Mouse (Mus musculus) thymus, postnatal 0 days (tissue): ENCODE data around the gene Ufsp1. TPM values are rescaled to one million over a fixed set of nuclear protein-coding genes. Genes with fewer than 3 reads are reported as not detected.

ENCODE experiments used
- DNase-seq: peaks from one replicate; pipeline ENCODE4 v3.0.0-alpha.2; 2015; ENCODE audit warnings: low spot score
- microRNA-seq: library from miRNA; unstranded; fragments of <30 nt; microRNA quantifications from one replicate; pipeline ENCODE4, GENCODE M21; 2016; ENCODE audit warnings: borderline number of aligned reads
- polyA plus RNA-seq: library from polyadenylated mRNA; unstranded; fragments of >200 nt; fragmentation: Nextera tagmentation; extraction: Ambion mirVana; gene quantifications from 2 replicates; pipeline ENCODE4 v1.2.1, GENCODE M21; 2015

Gene Ufsp1
- polyA plus RNA-seq, 1 experiment from 2014 or later, result 21.0 TPM

DNA sequence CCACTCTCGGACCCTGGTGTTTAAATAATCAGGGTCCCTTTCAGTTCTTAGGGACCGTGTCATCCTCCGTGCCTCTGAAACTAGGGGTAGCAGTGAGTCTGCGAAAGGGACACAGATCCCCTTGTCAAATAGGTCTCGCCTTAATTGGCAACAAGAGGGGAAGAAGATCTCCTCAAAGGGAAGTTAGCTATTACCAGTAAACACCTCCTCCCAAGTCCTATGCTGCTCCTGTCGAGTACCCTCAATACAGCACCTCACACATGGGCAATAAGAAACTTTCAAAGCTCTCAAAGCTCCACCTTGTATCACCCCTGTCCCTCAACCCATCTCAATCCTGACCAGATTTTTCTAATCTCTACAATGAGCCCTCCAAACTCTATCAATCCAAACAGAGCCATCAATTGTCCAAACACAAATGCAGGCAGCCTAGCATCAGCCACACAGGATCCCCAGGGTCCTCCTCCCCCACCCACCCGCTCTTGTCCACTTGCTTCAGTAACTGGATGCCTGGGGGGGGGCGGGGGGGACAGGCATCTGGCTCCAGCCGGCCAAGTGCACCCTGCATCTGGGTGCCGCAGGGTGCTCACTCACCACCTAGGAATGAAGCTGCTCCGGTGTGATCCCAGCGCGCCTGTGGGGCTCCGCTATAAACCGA, 38.6 kb downstream of the Ufsp1 start:
- DNase-seq, result no peak

DNA sequence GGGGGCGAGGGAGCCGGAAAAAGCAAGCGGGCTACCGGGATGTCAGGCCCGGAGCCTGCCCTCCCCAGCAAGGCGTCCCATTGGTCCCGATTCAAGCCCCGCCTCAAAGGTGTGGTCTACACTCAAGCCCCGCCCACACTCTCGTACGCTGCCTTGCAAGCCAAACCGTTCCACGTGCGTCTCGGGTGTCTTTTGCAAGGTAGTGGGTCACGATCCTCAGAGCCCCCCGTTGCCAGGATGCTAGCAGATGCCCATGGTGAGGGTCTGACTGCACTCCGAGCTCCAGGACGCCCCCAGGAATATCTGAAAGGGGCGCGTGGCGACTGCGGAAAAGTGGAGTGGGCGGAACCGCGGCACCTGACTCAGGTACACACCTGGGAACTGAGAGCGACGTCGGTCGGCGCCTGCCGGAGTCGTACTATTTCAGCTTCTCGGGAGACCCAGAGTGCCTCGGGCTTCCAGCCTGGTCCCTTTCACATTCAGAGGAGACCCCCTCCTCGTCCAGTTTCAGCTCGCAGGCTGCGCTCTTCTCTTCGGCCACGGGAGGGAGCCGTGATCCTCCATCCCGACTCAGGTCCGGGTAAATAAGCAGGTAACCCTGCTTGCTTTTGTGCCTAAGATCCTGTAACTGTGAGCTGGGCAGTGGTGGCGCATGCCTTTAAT, 39.2 kb downstream of the Ufsp1 start, which contains the start of gene Slc12a9:
Slc12a9 (minus strand) TSS at position 86 of the 663 bp plus-strand sequence.
- peak; percentile 95 for DNase-seq

DNA sequence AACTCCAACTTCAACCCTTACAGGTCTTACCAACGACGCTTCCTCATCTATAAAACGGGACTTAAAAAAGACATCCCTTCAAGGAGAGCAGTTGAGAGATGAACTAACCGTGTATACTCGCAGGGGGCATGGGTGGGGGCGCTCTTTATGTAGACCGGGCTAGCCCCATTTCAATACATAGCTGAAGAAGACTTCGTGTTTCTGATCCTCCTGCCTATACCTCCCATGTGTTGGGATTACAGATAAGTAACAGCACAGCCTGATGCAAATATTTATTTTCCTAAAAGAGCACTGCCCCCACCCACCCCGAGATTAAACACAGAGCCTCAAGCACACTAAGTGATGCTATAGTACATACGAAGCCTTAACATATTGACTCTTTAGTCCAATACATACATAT, 39.9 kb downstream of the Ufsp1 start:
- DNase-seq, result no peak

DNA sequence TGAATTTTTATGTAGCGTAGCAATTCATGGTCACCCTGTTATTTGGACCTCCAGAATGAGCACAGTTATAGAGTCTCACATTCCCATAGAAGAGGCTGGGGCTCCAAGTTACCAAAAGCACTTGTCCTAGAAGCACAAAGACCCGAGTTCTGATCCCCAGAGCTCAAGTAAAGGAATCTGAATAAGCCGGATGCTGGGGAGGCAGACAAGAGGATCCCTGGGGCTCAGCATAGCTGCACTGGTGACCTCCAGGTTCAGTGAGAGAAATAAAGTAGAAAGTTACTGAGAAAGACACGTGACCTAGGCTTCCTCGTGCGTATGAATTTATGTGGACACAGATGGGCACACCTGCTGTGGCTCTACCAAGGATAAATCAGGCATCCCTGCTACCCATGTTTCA, 40.6 kb downstream of the Ufsp1 start:
- no peak for DNase-seq

DNA sequence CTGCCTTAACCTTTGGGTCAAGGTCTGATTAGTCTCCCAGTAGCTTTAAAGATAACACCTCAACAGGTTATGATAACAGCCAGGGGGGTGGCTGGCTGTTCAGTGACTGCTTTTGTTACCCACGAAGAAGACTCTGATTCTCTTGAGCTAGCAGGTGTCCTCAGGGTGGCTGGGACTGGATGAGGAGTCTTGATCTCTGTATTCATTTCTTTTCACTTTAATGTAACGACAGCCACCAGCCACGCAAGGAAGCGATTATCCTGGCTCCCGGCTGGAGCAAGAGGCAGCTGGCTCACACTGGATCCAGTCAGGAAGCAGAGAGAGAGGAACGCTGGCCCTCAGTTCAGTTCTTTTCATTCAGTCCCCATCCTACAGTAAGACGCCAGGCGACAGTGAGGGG, 42.8 kb downstream of the Ufsp1 start:
- DNase-seq, result no peak

DNA sequence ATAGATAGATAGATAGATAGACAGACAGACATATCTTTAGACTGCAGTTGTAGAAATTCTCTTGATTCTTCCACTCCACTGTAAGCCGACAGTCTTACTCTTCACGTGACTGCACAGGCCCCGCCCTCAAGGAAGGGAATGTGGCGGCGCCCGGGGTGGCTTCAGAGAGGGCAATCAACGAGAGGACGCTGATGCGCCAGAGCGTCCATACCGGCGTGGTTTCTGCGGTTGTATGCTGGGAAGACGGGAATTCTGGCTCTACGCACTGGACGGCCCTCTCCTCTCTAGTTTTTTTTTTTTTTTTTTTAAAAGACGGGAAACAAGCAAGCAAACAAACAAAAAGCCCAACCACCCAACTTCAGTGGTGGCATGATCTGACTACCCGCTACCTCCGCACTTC, 43.8 kb downstream of the Ufsp1 start:
- DNase-seq, result peak; percentile 73

DNA sequence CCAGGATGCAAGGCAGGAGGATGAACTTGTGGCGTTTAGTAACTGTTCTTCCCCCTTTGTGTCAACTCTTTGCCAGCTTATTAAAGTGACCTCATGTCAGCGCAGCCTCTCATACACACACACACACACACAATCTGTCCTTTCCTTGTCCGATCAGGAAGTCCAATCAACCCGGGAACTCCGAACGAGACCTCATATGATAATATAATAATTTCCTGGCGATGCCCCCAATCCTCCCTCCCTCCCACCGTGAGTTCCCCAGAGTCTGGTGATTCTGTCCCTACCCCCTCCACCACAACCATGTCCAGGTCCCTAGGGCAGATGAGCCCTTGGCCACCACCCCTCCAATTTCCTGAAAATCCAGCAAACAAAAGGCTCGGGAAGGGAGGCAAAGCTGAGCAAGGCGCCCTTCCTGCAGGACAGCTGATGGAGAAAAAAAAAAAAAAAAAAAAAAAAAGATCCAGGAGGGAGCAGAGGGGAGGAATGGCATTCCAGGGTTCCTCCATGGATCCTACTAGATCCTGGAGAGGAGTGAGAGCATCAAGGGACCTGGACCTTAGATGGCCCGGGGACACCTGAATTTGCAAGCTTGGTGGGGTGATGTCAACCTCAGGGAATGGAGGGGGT, 44.3 kb downstream of the Ufsp1 start:
- no peak for DNase-seq

DNA sequence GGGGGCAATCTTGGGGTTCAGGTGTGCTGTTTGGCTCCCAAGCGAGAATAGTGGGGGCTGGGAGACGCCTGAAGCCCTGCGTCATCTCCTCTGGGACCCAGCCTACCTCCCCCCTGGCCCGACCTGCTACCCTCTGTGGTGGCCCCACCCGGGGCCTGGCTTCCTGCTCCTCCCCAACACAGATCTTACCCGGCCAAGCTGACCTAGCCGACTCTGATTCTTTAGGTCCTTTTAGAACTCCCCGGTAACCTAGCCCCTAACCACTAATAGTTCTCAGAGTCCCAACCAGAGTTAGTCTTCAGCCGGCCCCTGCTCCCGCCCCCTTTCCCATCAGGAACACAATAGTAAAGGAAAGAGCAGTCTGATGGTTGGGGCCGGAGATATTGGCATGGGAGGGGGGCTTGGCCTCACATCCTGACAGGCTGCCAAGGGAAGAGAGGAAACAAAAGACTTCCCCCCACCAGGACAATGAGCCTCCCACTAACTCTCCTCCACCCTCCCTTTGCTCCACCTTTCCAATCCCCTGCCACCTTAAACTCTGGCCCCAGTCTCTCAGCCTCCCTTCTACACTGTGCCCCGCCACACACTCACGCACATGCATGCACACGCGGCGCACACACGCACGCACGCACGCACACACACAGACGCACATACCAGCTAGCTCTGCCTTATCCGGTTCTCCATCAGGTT, 45.0 kb downstream of the Ufsp1 start:
- no peak for DNase-seq

DNA sequence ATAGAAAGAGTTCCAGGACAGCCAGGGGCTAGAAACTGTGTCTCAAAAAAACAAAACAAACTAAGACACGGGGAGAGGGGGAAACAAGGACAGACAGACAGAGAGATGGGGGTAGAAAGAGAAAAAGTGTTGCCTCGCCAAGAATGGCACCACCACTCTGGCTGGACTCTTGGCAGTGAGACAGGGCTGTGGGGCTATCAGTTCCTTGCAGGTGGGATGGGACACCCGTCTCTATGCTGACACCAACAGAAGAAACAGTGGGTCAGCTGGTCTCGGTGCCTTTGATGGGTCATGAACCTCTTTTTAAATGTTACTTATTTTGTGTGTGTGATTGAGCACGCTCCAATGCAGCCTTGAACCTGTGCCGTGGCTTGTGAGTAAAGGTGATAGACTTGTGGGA, 45.8 kb downstream of the Ufsp1 start:
- DNase-seq, result no peak

DNA sequence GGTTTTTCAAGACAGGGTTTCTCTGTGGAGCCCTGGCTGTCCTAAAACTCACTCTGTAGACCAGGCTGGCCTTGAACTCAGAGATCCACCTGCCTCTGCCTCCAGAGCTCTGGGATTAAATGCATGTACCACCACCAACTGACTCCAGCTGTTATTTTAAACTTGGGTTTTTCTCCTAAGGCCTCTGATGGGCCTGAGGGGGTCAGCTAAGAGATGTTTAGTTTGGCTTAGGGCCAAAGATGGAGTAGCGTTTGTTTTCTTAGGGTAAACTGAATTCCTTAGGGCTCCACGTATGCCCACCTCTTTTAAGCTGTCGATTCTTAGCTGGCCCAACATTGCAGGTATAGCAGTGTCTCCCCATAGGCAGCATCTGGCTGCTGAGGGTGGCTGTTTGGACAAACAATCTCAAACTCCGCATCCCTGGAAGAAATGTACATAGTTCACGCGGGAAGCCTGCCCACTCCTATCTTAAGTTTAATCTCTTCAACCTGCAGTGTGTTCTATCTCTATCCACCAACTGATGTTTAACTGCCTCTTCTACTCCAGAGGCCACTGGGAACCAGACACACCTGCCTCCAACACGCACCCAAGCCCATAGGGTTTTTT, 48.1 kb downstream of the Ufsp1 start:
- no peak for DNase-seq

DNA sequence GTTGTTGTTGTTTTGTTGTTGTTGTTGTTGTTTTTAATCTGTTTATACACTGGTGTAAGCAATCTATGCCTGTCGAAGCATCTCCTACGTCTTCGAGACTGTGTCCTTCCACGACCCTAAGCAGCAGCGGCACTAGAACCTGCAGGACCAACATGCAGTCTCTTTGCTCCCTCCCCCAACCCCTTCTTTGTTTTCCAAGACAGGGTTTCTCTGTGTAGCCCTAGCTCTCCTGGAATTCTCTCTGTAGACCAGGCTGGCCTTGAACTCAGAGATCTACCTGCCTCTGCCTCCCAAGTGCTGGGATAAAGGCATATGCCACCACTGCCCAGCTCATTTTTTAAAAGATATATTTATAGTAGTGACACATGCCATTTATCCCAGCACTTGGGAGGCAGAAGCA, 49.0 kb downstream of the Ufsp1 start:
- no peak for DNase-seq

DNA sequence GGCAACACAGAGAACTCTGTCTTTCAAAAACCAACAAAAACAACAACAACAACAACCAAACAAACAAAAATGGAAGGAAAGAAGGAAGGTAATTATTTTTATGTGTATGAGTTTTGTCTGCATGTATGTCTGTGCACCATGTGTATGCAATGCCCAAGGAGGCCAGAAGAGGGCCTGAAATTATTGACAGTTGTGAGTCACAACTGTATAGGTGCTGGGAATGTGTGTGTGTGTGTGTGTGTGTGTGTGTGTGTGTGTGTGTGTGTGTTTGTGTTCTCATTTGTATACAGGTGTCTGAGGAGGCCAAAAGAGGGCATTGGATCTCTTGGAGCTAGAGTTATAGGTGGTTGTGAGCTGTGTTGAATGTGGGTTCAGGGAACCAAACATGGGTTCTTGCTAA, 49.4 kb downstream of the Ufsp1 start:
- no peak for DNase-seq

Small RNAs within 50 kb of the gene (microRNA-seq; reads per million reads assigned to microRNA genes)
- not detected for gene Mir7036
- not detected for gene Mir8116

Other genes starting within 250 kb of the Ufsp1 start
- gene Ap1s1, start 248.5 kb upstream of the Ufsp1 start, polyA plus RNA-seq, result 135 and 145 TPM in 2 replicates
- gene Serpine1, start 222.4 kb upstream of the Ufsp1 start, polyA plus RNA-seq, result 0.05 and 0.12 TPM in 2 replicates
- 13.0 and 18.0 TPM in 2 replicates for gene Trim56, start 178.4 kb upstream of the Ufsp1 start, polyA plus RNA-seq
- gene Muc3, start 145.3 kb upstream of the Ufsp1 start, polyA plus RNA-seq, result 0.36 and 0.46 TPM in 2 replicates
- 1.7 TPM in 2 replicates for gene Muc3a, start 82.2 kb upstream of the Ufsp1 start, polyA plus RNA-seq
- gene Ache, start 7.1 kb upstream of the Ufsp1 start, polyA plus RNA-seq, result 25.9 and 26.3 TPM in 2 replicates
- gene Srrt, start 13.0 kb downstream of the Ufsp1 start, polyA plus RNA-seq, result 114 and 118 TPM in 2 replicates
- 17.1 and 17.4 TPM in 2 replicates for gene Trip6, start 19.8 kb downstream of the Ufsp1 start, polyA plus RNA-seq
- gene Slc12a9, start 39.0 kb downstream of the Ufsp1 start, polyA plus RNA-seq, result 7.0 and 9.5 TPM in 2 replicates
- gene Ephb4, start 55.5 kb downstream of the Ufsp1 start, polyA plus RNA-seq, result 6.6 and 8.0 TPM in 2 replicates
- 0.01 and 0.08 TPM in 2 replicates for gene Zan, start 182.4 kb downstream of the Ufsp1 start, polyA plus RNA-seq
- gene Pop7, start 207.9 kb downstream of the Ufsp1 start, polyA plus RNA-seq, result 84.6 and 90.0 TPM in 2 replicates
- gene Gigyf1, start 223.9 kb downstream of the Ufsp1 start, polyA plus RNA-seq, result 10.5 and 15.9 TPM in 2 replicates
- gene Epo, start 238.6 kb downstream of the Ufsp1 start, polyA plus RNA-seq, result not detected in 2 replicates
- 425 and 451 TPM in 2 replicates for gene Gnb2, start 238.9 kb downstream of the Ufsp1 start, polyA plus RNA-seq